Mouse (Mus musculus) stomach, postnatal 0 days (tissue): Measurements from ENCODE around the gene Siva1. TPM values are rescaled to one million over a fixed set of nuclear protein-coding genes. Genes with fewer than 3 reads are reported as not detected.
A peak's percentile ranks its signal among the peaks of the same experiment; 100 is the strongest.

Source experiments
- ATAC-seq: fragments of 200-750 bp; cut with Nextera tagmentation; 2 replicates; pipeline ENCODE4 v1.8.0; 2017; ENCODE audit not compliant: low FRiP score, low TSS enrichment
- DNase-seq: peaks from one replicate; pipeline ENCODE4 v3.0.0-alpha.2; 2016; ENCODE audit warnings: low spot score
- H3K27ac ChIP-seq: fragments of 300-500 bp; sonication (generic); replicated peaks from 2 replicates; pipeline ENCODE4 v1.5.1; 2014; ENCODE audit warnings: mild to moderate bottlenecking, control low read depth
- H3K27me3 ChIP-seq: fragments of 300-500 bp; sonication (generic); 2 replicates; pipeline ENCODE4 v1.6.1; 2014; ENCODE audit warnings: low read length; ENCODE audit not compliant: control insufficient read depth, insufficient read depth
- H3K36me3 ChIP-seq: fragments of 300-500 bp; sonication (generic); 2 replicates; pipeline ENCODE4 v1.6.1; 2014; ENCODE audit warnings: low read length, mixed read lengths; ENCODE audit not compliant: control insufficient read depth, insufficient read depth
- H3K4me1 ChIP-seq: fragments of 300-500 bp; sonication (generic); replicated peaks from 2 replicates; pipeline ENCODE4 v1.6.1; 2014; ENCODE audit warnings: antibody characterized with exemption; ENCODE audit not compliant: control insufficient read depth, insufficient read depth
- H3K4me2 ChIP-seq: fragments of 300-500 bp; sonication (generic); replicated peaks from 2 replicates; pipeline ENCODE4 v1.6.1; 2014; ENCODE audit warnings: low read depth, mild to moderate bottlenecking, control low read depth, moderate library complexity
- H3K4me3 ChIP-seq: fragments of 300-500 bp; sonication (generic); 2 replicates; pipeline ENCODE4 v1.5.1; 2014; ENCODE audit warnings: low read depth, low read length, control low read depth
- H3K9ac ChIP-seq: fragments of 300-500 bp; sonication (generic); 2 replicates; pipeline ENCODE4 v1.6.1; 2014; ENCODE audit warnings: mild to moderate bottlenecking, low read length, control low read depth, mixed read lengths
- H3K9me3 ChIP-seq: fragments of 300-500 bp; sonication (generic); 2 replicates; pipeline ENCODE4 v1.6.1; 2016; ENCODE audit warnings: low read length; ENCODE audit not compliant: control insufficient read depth
- CTCF ChIP-seq: IDR thresholded peaks from 2 replicates; pipeline ENCODE4 v1.5.1; 2016; ENCODE audit warnings: antibody characterized with exemption, low read depth, mild to moderate bottlenecking, moderate library complexity
- EP300 ChIP-seq: optimal IDR thresholded peaks from 2 replicates; pipeline ENCODE3; 2016; ENCODE audit warnings: antibody characterized with exemption
- WGBS: fragments of 180-500 bp; shearing (Covaris S2); extraction: QIAGEN DNeasy Blood & Tissue Kit; methylation state at CpG from one replicate; pipeline ENCODE4 v1.1.7; 2014; 5-methylcytosine and 5-hydroxymethylcytosine counted together
- polyA plus RNA-seq: library from polyadenylated mRNA; unstranded; fragments of >200 nt; fragmentation: Nextera tagmentation; extraction: Ambion mirVana; gene quantifications from 2 replicates; pipeline ENCODE4 v1.2.1, GENCODE M21; 2015

The Siva1 gene
- polyA plus RNA-seq, 1 experiment from 2014 or later: 97.1 TPM

GRCm38 (mm10) chr12:112627097-112627881 is 17.2 kb upstream of the Siva1 start:
- DNase-seq: no peak

DNA sequence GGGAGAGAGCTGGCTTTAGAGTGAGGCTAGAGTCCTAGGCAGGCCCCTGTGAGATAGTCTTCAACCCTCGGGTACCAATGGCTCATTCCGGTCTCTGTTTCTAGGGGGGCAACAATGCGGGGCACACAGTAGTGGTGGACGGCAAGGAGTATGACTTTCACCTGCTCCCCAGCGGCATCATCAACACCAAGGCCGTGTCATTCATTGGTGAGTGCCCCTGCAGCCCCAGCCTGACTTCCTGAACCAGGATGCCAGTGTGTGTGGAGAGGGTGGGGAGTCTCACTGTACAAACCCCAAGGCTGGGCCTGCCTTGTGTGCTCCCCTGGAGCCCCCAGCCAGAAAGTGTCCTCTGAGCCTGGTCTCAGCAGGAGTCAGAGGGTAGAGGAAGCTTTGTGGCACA is 16.3 kb upstream of the Siva1 start:
- Histone ChIP-seq H3K27ac (no peak overlapping the region), H3K36me3 (no peaks in the 10 kb centered on the region), H3K9ac (no peak overlapping the region), H3K4me3 (no peak overlapping the region), H3K9me3 (no peaks in the 10 kb centered on the region), H3K4me1 (peaks cover 10% of the 10 kb centered on the region), H3K27me3 (no peaks in the 10 kb centered on the region), H3K4me2 (no peak overlapping the region)
- TF ChIP-seq CTCF (no peak), EP300 (no peak)
- 78% methylated on average over 6 of the region's 6 CpGs for WGBS
- no peak for ATAC-seq
- no peak for DNase-seq

More at GRCm38 (mm10) chr12:112627097-112627881, 17.2 kb upstream of the Siva1 start:
- H3K4me2 ChIP-seq: no peak overlapping the region
- 61% methylated on average over 7 of the region's 7 CpGs for WGBS
- no peak overlapping the region for H3K9ac ChIP-seq
- H3K27me3 ChIP-seq: no peaks in the 10 kb centered on the region
- no peak overlapping the region for H3K4me3 ChIP-seq
- ATAC-seq: peak; percentile 14; the same call in 1 of the 2 replicates
- H3K36me3 ChIP-seq: no peaks in the 10 kb centered on the region
- TF ChIP-seq CTCF (peak; percentile 68), EP300 (no peak)
- no peak overlapping the region for H3K27ac ChIP-seq
- H3K4me1 ChIP-seq: peaks cover 10% of the 10 kb centered on the region
- no peaks in the 10 kb centered on the region for H3K9me3 ChIP-seq

- Histone ChIP-seq H3K4me1 (peaks cover 10% of the 10 kb centered on the region), H3K36me3 (no peaks in the 10 kb centered on the region), H3K4me3 (no peak overlapping the region), H3K9me3 (no peaks in the 10 kb centered on the region), H3K27ac (peak overlapping the region; percentile 40; the same call in 1 of the 2 replicates), H3K9ac (peak overlapping the region; percentile 38), H3K4me2 (peak overlapping the region; percentile 45), H3K27me3 (no peaks in the 10 kb centered on the region)
- peak; percentile 72 for DNase-seq
- 23% methylated on average over 19 of the region's 19 CpGs for WGBS
- ATAC-seq: peak; percentile 51
- TF ChIP-seq CTCF (no peak), EP300 (no peak)
Measured at GRCm38 (mm10) chr12:112628928-112629721, 15.4 kb upstream of the Siva1 start.

DNA sequence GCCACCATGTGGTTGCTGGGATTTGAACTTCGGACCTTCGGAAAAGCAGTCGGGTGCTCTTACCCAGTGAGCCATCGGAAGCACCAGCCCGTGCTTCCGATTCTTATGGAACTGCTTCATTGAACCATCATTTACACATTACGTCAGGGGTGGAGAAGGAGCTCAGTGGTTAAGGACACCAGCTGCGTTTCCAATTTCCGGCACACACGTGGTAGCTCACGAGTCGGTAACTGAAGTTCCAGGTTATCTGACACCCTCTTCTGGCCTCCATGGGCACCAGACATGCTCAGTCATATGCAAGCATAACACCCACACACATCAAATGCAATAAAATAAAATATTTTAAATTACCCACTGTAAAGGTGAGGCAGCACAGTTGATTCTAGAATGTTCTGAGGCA is 14.4 kb upstream of the Siva1 start:
- Histone ChIP-seq H3K4me2 (no peak overlapping the region), H3K36me3 (no peaks in the 10 kb centered on the region), H3K9ac (no peak overlapping the region), H3K9me3 (no peaks in the 10 kb centered on the region), H3K4me3 (no peak overlapping the region), H3K27me3 (no peaks in the 10 kb centered on the region), H3K27ac (no peak overlapping the region), H3K4me1 (peaks cover 10% of the 10 kb centered on the region)
- ATAC-seq (no peak), DNase-seq (no peak)
- TF ChIP-seq EP300 (no peak), CTCF (no peak)
- 92% methylated on average over 12 of the region's 12 CpGs for WGBS

DNA sequence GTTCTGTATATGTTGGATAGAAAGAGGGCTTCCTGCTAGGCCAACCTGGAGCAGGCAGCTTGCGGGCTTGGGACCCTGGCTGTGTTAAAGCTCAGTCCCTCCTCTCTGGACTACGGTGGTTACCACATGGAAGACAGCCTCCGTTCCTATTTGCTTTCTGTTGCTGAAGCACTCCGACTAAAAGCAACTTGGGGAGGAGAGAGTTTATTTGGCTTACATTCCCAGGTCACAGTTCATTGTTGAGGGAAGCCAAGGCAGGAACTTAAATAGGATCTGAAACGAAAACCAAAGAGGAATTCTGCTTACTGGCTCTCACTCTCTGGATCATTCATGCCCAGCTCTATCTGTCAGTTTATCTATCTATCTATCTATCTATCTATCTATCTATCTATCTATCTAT is 13.7 kb upstream of the Siva1 start:
- DNase-seq (no peak), ATAC-seq (no peak)
- Histone ChIP-seq H3K4me2 (no peak overlapping the region), H3K27ac (no peak overlapping the region), H3K9me3 (no peaks in the 10 kb centered on the region), H3K36me3 (no peaks in the 10 kb centered on the region), H3K4me3 (no peak overlapping the region), H3K27me3 (no peaks in the 10 kb centered on the region), H3K9ac (no peak overlapping the region), H3K4me1 (peaks cover 10% of the 10 kb centered on the region)
- 49% methylated on average over 5 of the region's 5 CpGs for WGBS
- TF ChIP-seq EP300 (no peak), CTCF (no peak)

DNA sequence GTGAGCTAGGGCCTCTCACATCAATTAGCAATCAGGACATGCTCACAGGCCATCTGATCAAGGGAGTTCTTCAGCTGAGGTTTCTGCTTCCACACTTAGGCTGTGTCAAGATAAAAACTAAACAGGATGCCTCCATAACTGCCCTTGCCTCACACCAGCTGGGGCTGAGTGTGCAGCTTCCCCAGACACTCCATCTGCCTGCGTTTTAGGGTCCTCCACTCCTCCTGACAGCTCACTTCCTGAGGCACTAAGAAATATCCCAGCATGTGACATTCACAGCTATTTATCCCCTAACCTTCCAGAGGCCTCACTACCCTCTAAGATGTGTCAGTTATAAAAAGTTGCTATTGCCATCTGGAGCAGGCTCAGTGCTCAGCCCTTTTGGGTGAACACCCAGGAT is 13.0 kb upstream of the Siva1 start:
- no peaks in the 10 kb centered on the region for H3K9me3 ChIP-seq
- no peak overlapping the region for H3K27ac ChIP-seq
- no peak overlapping the region for H3K4me3 ChIP-seq
- H3K9ac ChIP-seq: no peak overlapping the region
- no peak for TF ChIP-seq CTCF
- TF ChIP-seq EP300: no peak
- ATAC-seq (no peak), DNase-seq (no peak)
- no peak overlapping the region for H3K4me2 ChIP-seq
- H3K36me3 ChIP-seq: no peaks in the 10 kb centered on the region
- WGBS: 30% methylated on average over 1 of the region's 1 CpGs
- H3K4me1 ChIP-seq: peaks cover 10% of the 10 kb centered on the region
- H3K27me3 ChIP-seq: no peaks in the 10 kb centered on the region
